Mouse (Mus musculus) G1E (cell line): ENCODE measurements at regions not wholly inside any gene's neighbourhood (a gene's known extent, or its start where the extent isn't known, plus 50 kb on each side); places are given as distances from the start of the nearest gene placed in this dataset.

ENCODE experiments used
- CTCF ChIP-seq: IDR thresholded peaks from 2 replicates; pipeline ENCODE4 v1.5.1; 2012; ENCODE audit warnings: low read depth, low read length, inconsistent platforms, mixed read lengths
- GATA1 ChIP-seq: IDR thresholded peaks from 2 replicates; pipeline ENCODE4 v1.6.1; 2012; ENCODE audit warnings: borderline replicate concordance, low read length, inconsistent platforms, mixed read lengths

GRCm38 (mm10) chr4:105606731-105607130 lies 182.9 kb upstream of the Gm12728 start:
- TF ChIP-seq CTCF = no peak
- no peak for TF ChIP-seq GATA1
